Mouse (Mus musculus): ENCODE measurements around the gene Nmnat1. TPM values are rescaled to one million over a fixed set of nuclear protein-coding genes. Genes with fewer than 3 reads are reported as not detected.
"Not testable (repeated sequence)": the region's sequence is repeated elsewhere in the genome, so short reads cannot be mapped to it uniquely, and the experiment has no call there.

The Nmnat1 gene
- total RNA-seq, 2 experiments from 2014 or later, result 10.1 to 12.3 TPM

- DNase-seq (ENCODE audit: low spot score in 2 of 2), result no peak
These were observed 39.1 kb downstream of the Nmnat1 start for GRCm38 (mm10) chr4:149445868-149446267.

GRCm38 (mm10) chr4:149444964-149445701 lies 39.9 kb downstream of the Nmnat1 start:
- DNase-seq (ENCODE audit: low spot score in 2 of 2), result peak; percentile 62 to 79

- DNase-seq (ENCODE audit: low spot score in 2 of 2), result no peak
These were observed 40.5 kb downstream of the Nmnat1 start for GRCm38 (mm10) chr4:149444465-149444864.

- no peak for DNase-seq (ENCODE audit: low spot score in 2 of 2)
These were observed 42.6 kb downstream of the Nmnat1 start for GRCm38 (mm10) chr4:149442436-149442835.

GRCm38 (mm10) chr4:149440576-149440975 lies 44.4 kb downstream of the Nmnat1 start:
- DNase-seq (ENCODE audit: low spot score in 2 of 2), result no peak

GRCm38 (mm10) chr4:149431887-149432286 lies 53.1 kb downstream of the Nmnat1 start:
- DNase-seq (ENCODE audit: low spot score in 2 of 2), result not testable (repeated sequence)

- DNase-seq (ENCODE audit: low spot score in 2 of 2), result no peak
These were observed 55.4 kb downstream of the Nmnat1 start for GRCm38 (mm10) chr4:149429592-149429991.

- DNase-seq (ENCODE audit: low spot score in 2 of 2), result peak; percentile 95 to 96
These were observed 58.4 kb downstream of the Nmnat1 start, which contains the start of gene Ube4b for GRCm38 (mm10) chr4:149426325-149427199. TSS of gene Ube4b (minus strand) at chr4:149426749.

- no peak for DNase-seq (ENCODE audit: low spot score in 2 of 2)
These were observed 59.2 kb downstream of the Nmnat1 start for GRCm38 (mm10) chr4:149425801-149426292.

- DNase-seq (ENCODE audit: low spot score in 2 of 2), result no peak
These were observed 60.2 kb downstream of the Nmnat1 start for GRCm38 (mm10) chr4:149424755-149425154.

- no peak for DNase-seq (ENCODE audit: low spot score in 2 of 2)
These were observed 67.1 kb downstream of the Nmnat1 start for GRCm38 (mm10) chr4:149417854-149418365.

Other genes with a start within 250 kb of the Nmnat1 start
- 100 to 1,000 TPM; 118 to 124 TPM for gene Kif1b, start 177.5 kb downstream of the Nmnat1 start, total RNA-seq (2021)
- 10 to 100 TPM; 89.1 to 92.6 TPM for gene Ube4b, start 58.5 kb downstream of the Nmnat1 start, total RNA-seq (2021)
- 10 to 100 TPM; 12.6 to 19.8 TPM for gene Rbp7, start 30.2 kb downstream of the Nmnat1 start, total RNA-seq (2021)
- gene Tmem274, start 7.8 kb downstream of the Nmnat1 start, total RNA-seq (2021), result not detected
- 10 to 100 TPM; 35.3 to 37.4 TPM for gene Lzic, start within 50 bp of the Nmnat1 start, total RNA-seq (2021)
- 10 to 100 TPM; 44.7 to 44.8 TPM for gene Ctnnbip1, start 33.0 kb upstream of the Nmnat1 start, total RNA-seq (2021)
- gene Clstn1, start 101.3 kb upstream of the Nmnat1 start, total RNA-seq (2021), result 100 to 1,000 TPM; 116 to 127 TPM
- gene Pik3cd, start 217.4 kb upstream of the Nmnat1 start, total RNA-seq (2021), result 1 to 10 TPM; 6.8 to 8.0 TPM

All from adrenal gland, postnatal 4 days (tissue).